ENCODE assay signal across 14 mouse cellular contexts in the genomic region with DNA sequence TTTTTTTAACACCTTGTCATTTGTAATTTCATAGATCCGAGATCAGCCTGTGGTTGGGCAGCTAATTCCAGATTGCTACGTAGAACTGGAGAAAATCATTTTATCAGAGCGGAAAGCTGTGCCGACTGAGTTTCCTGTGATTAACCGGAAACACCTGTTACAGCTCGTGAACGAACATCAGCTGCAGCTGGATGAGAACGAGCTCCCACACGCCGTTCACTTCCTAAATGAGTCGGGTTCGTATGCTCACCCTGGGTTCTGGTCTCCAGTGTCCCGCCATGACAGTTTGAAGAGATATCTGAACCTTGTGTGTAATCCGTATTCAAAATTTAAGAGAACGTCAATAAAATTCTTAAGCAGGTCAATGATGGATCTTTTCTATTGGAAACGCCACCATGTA.
"Had no signal": no experiment of that assay in that cellular context is flagged by ENCODE, and none has a peak within 500 bp of the region (broad histone marks: within the 10 kb centered on the region; RNA-seq: fewer than 3 reads in every experiment).

No protein-coding gene starts in this region.

- H3K27me3 ChIP-seq: limb, embryonic 13.5 days; liver, embryonic 15.5 days; megakaryocyte, embryonic 14.5 days had no signal

- ATAC-seq: lung, postnatal 0 days; midbrain, embryonic 16.5 days had no signal

- H3K27ac ChIP-seq: limb, embryonic 13.5 days; liver, embryonic 15.5 days had no signal

- H3K4me3 ChIP-seq: limb, embryonic 13.5 days; liver, embryonic 15.5 days; megakaryocyte, embryonic 14.5 days had no signal

- H3K4me2 ChIP-seq: limb, embryonic 13.5 days; liver, embryonic 11.5 days; liver, embryonic 15.5 days; midbrain, embryonic 11.5 days had no signal

- DNase-seq: kidney, adult 8-10 months; kidney, postnatal 25 days; layer of hippocampus, adult 9-11 months; layer of hippocampus, postnatal 36 days; lung, adult 2 months; lung, postnatal 4 days; right cerebral cortex, postnatal 14 days had no signal

- H3K36me3 ChIP-seq: liver, embryonic 15.5 days had no signal

- H3K9me3 ChIP-seq: limb, embryonic 13.5 days; liver, embryonic 15.5 days; megakaryocyte, embryonic 14.5 days had no signal

- H3K9ac ChIP-seq: limb, embryonic 13.5 days; liver, embryonic 15.5 days had no signal

- H3K4me1 ChIP-seq: limb, embryonic 13.5 days; liver, embryonic 15.5 days; megakaryocyte, embryonic 14.5 days had no signal
